Mouse (Mus musculus): ENCODE measurements around the gene Slc37a1. TPM values are rescaled to one million over a fixed set of nuclear protein-coding genes. Genes with fewer than 3 reads are reported as not detected.
A peak's percentile ranks its signal among the peaks of the same experiment; 100 is the strongest.

Gene Slc37a1
- total and polyA plus RNA-seq, 3 experiments, result 1.9 to 6.6 (median 2.2) TPM

DNA sequence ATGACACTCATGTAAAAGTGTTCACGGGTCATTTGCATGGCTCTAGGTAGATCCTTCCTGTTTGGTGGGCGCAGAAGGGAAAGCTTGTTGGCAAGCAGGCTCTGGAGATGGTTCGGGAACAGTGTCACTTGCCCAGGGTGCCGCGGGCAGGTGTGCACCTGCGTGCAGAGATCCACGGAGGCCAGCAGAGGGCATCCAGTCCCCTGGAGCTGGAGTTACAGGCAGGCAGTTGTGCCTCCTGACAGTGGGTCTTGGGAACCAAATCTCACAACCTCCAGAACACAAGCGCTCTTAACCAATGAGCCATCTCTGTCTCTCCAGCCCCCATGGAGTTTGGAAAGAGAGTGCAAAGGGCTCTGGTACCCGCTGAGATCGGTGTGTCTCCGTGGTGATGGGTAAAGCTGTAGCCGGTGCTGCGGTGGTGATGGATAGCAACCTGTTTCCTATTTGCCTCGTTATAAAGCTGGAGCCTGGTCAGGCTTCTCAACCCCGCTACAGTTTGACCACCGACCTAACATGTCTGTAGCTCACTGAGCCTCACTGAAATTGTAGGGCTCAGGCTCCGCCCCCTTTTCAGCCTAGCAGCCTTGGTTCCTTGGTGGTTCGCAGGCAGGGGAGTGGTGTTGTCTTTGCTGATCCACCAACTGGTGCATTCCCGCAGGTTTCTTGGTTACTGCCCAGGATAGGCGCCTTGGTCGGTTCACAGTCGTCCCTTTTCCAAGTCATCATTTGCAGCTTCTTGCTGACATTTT is 31.1 kb downstream of the Slc37a1 start:
- no peak overlapping the region for H3K27ac ChIP-seq (ENCODE audit: insufficient read depth, low read depth)
- no peak overlapping the region for H3K4me2 ChIP-seq (ENCODE audit: insufficient read depth, low read depth, poor library complexity, severe bottlenecking)
- H3K27me3 ChIP-seq (replicated peaks), result peaks cover 25% of the 10 kb centered on the region
- DNase-seq (ENCODE audit: extremely low read depth), result no peak
- H3K36me3 ChIP-seq (replicated peaks in 1 of 2; ENCODE audit: control insufficient read depth in 1 of 2, insufficient read depth in 1 of 2, low read length in 1 of 2), result no peaks in the 10 kb centered on the region
- no peaks in the 10 kb centered on the region for H3K9me3 ChIP-seq (replicated peaks; ENCODE audit: low read length)
- no peak overlapping the region for H3K4me3 ChIP-seq (replicated peaks in 1 of 3; ENCODE audit: low read depth in 2 of 3, low read length in 2 of 3, poor library complexity in 1 of 3)
- H3K9ac ChIP-seq (ENCODE audit: insufficient read depth, low read depth), result no peak overlapping the region
- no peaks in the 10 kb centered on the region for H3K79me2 ChIP-seq (replicated peaks; ENCODE audit: control insufficient read depth, extremely low read depth, insufficient read depth, poor library complexity, severe bottlenecking)
- dilution Hi-C loops (cut with MboI; ENCODE audit: extremely low pct_ligation_motif_present, extremely low pct_unique_long_range_greater_than_20kb, low sequenced_read_pairs) (no loop called here), in situ Hi-C loops (cut with MboI; ENCODE audit: low pct_ligation_motif_present, low pct_unique_long_range_greater_than_20kb, low sequenced_read_pairs) (no loop called here)
- H3K4me1 ChIP-seq (ENCODE audit: control insufficient read depth in 1 of 2, insufficient read depth in 2 of 2), result peaks cover 0 to 10% of the 10 kb centered on the region in 2 experiments; a peak in 2 of 4 replicates
- TF ChIP-seq BHLHE40 (IDR thresholded peaks at IDR 0.05; ENCODE audit: low read depth, low read length), result no peak
- TF ChIP-seq CHD1 (IDR thresholded peaks at IDR 0.05; ENCODE audit: low read depth, low read length), result no peak
- no peak for TF ChIP-seq SIN3A (IDR thresholded peaks at IDR 0.05; ENCODE audit: low read length)
- no peak for TF ChIP-seq USF2 (conservative IDR thresholded peaks at IDR 0.05; ENCODE audit: low read depth, low read length)
- TF ChIP-seq SMC3 (IDR thresholded peaks at IDR 0.05; ENCODE audit: low read depth, low read length), result peak; percentile 27
- peak; percentile 10 for TF ChIP-seq RAD21 (IDR thresholded peaks at IDR 0.05; ENCODE audit: low read depth, low read length)
- no peak for TF ChIP-seq EP300 (IDR thresholded peaks at IDR 0.05; ENCODE audit: low read length)
- no peak for TF ChIP-seq PAX5 (IDR thresholded peaks at IDR 0.05; ENCODE audit: low read length)
- TF ChIP-seq MXI1 (IDR thresholded peaks at IDR 0.05; ENCODE audit: low read depth, low read length), result no peak
- peak in 1 of 2 experiments; percentile 46; a peak in 2 of 4 replicates for TF ChIP-seq CTCF (conservative IDR thresholded peaks at IDR 0.05 in 1 of 2, IDR thresholded peaks at IDR 0.05 in 1 of 2; ENCODE audit: low read depth in 2 of 2, low read length in 2 of 2)

DNA sequence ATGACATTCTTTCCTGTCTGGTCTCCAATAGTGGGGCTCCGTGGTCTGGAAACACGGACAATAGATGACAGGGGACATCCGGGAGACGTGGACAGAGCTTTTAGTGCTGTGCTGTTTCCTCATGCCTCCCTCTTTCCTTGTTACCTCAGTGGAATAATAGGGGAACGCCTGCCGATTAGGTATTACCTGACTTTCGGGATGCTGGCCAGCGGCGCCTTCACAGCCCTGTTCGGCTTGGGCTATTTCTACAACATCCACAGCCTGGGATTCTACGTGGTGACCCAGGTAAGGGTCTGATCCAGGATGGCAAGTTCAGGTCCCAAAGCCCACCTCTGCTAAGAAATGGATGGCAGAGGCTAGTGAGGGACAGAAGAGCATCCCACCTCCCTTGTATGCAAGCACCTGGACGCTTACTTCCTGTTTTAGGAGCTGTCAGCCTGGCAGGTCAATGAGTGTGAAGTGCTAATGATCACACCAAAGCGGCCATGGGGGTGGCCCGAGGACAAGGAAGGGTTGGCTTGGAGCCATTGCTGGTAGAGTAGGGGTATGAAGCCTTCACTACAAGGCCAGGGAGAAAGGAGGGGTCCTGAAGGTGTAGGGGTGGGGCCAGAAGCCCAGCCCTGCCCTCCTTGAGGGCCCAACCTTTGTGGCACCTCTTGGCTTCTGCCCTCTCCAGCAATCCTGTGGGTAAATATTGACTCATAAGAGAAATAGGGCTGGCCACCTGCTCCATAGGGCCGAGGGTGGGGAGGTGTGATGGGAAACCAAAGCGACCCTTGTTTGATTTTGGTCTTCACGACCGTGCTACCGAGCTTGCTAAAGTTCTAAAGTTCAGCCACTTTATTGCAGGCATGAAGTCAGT is 32.5 kb downstream of the Slc37a1 start:
- H3K4me3 ChIP-seq (replicated peaks in 1 of 3; ENCODE audit: low read depth in 2 of 3, low read length in 2 of 3, poor library complexity in 1 of 3), result no peak overlapping the region
- dilution Hi-C loops (cut with MboI; ENCODE audit: extremely low pct_ligation_motif_present, extremely low pct_unique_long_range_greater_than_20kb, low sequenced_read_pairs) (no loop called here), in situ Hi-C loops (cut with MboI; ENCODE audit: low pct_ligation_motif_present, low pct_unique_long_range_greater_than_20kb, low sequenced_read_pairs) (no loop called here)
- TF ChIP-seq JUND (conservative IDR thresholded peaks at IDR 0.05; ENCODE audit: low read depth, low read length), result no peak
- no peak for TF ChIP-seq CHD1 (IDR thresholded peaks at IDR 0.05; ENCODE audit: low read depth, low read length)
- no peak for TF ChIP-seq MEF2A (IDR thresholded peaks at IDR 0.05; ENCODE audit: borderline replicate concordance, low read depth, low read length)
- no peak for TF ChIP-seq ZNF384 (IDR thresholded peaks at IDR 0.05; ENCODE audit: low read depth, low read length)
- no peak for TF ChIP-seq JUN (IDR thresholded peaks at IDR 0.05; ENCODE audit: insufficient read depth, low read depth, low read length)
- no peak for TF ChIP-seq BHLHE40 (IDR thresholded peaks at IDR 0.05; ENCODE audit: low read depth, low read length)
- no peak for TF ChIP-seq PAX5 (IDR thresholded peaks at IDR 0.05; ENCODE audit: low read length)
- no peak for TF ChIP-seq RAD21 (IDR thresholded peaks at IDR 0.05; ENCODE audit: low read depth, low read length)
- no peak for TF ChIP-seq HCFC1 (IDR thresholded peaks at IDR 0.05; ENCODE audit: low read depth, low read length)
- no peak for TF ChIP-seq MYC (IDR thresholded peaks at IDR 0.05; ENCODE audit: low read depth, low read length)
- TF ChIP-seq MXI1 (IDR thresholded peaks at IDR 0.05; ENCODE audit: low read depth, low read length), result no peak
- TF ChIP-seq GABPA (IDR thresholded peaks at IDR 0.05; ENCODE audit: insufficient replicate concordance, low read depth, low read length), result no peak
- TF ChIP-seq MAZ (IDR thresholded peaks at IDR 0.05; ENCODE audit: low read depth, low read length), result no peak
- no peak for TF ChIP-seq UBTF (IDR thresholded peaks at IDR 0.05; ENCODE audit: low read depth, low read length)
- TF ChIP-seq TBP (conservative IDR thresholded peaks at IDR 0.05; ENCODE audit: low read depth, low read length), result no peak
- no peak overlapping the region for H3K27ac ChIP-seq (ENCODE audit: insufficient read depth, low read depth)
- H3K27me3 ChIP-seq (replicated peaks), result peaks cover 24% of the 10 kb centered on the region
- no peaks in the 10 kb centered on the region for H3K79me2 ChIP-seq (replicated peaks; ENCODE audit: control insufficient read depth, extremely low read depth, insufficient read depth, poor library complexity, severe bottlenecking)
- no peaks in the 10 kb centered on the region for H3K36me3 ChIP-seq (replicated peaks in 1 of 2; ENCODE audit: control insufficient read depth in 1 of 2, insufficient read depth in 1 of 2, low read length in 1 of 2)
- H3K9ac ChIP-seq (ENCODE audit: insufficient read depth, low read depth), result no peak overlapping the region
- no peak for DNase-seq (ENCODE audit: extremely low read depth)
- H3K9me3 ChIP-seq (replicated peaks; ENCODE audit: low read length), result no peaks in the 10 kb centered on the region
- H3K4me1 ChIP-seq (ENCODE audit: control insufficient read depth in 1 of 2, insufficient read depth in 2 of 2), result peaks cover 0 to 10% of the 10 kb centered on the region in 2 experiments; a peak in 2 of 4 replicates
- H3K4me2 ChIP-seq (ENCODE audit: insufficient read depth, low read depth, poor library complexity, severe bottlenecking), result no peak overlapping the region
